Mouse (Mus musculus): ENCODE measurements around the gene Mfap3l. TPM values are rescaled to one million over a fixed set of nuclear protein-coding genes. Genes with fewer than 3 reads are reported as not detected.

The Mfap3l gene
- 1 to 10 TPM in 1 of 2 experiments, under 1 TPM in 1; 0.85 to 1.9 TPM for total RNA-seq (2023)

GRCm38 (mm10) chr8:60632250-60632932 is at the start of gene Mfap3l:
TSS of gene Mfap3l (plus strand) at chr8:60632827.

Other genes starting within 250 kb of the Mfap3l start
- gene Gm10283, start 129.6 kb upstream of the Mfap3l start, total RNA-seq (2023), result not detected
- gene Aadat, start 126.9 kb upstream of the Mfap3l start, total RNA-seq (2023), result not detected